Mouse (Mus musculus): ENCODE data around the gene Ankrd13a. TPM values are rescaled to one million over a fixed set of nuclear protein-coding genes. Genes with fewer than 3 reads are reported as not detected.

Gene Ankrd13a
- total and polyA plus RNA-seq, 3 experiments, result 73.8 to 123 (median 89.4) TPM

DNA sequence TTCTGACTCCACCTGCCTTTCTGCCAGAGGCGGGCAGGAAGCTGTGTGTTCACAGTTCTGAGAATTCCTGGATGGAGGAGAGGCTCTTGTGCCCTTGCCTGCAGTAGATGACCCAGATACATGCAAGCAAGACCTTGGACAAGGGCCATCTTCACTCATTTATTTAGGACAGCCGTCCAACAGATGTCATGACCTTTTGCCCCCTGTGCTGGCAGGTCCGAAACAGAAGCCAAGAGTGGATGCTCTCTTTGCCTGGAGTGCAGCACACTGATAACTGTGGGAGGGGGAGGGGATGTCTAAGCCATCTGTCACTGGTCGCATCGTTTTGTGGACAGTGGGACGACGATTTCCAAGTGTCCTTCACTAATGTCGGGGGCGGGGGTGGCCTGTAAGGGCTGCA lies 20.8 kb downstream of the Ankrd13a start:
- Histone ChIP-seq H3K4me3 (replicated peaks in 1 of 3; ENCODE audit: low read depth in 2 of 3, low read length in 2 of 3, poor library complexity in 1 of 3) (no peak overlapping the region), H3K36me3 (replicated peaks in 1 of 2; ENCODE audit: control insufficient read depth in 1 of 2, insufficient read depth in 1 of 2, low read length in 1 of 2) (peaks cover 66 to 95% of the 10 kb centered on the region in 2 experiments), H3K4me2 (ENCODE audit: insufficient read depth, low read depth, poor library complexity, severe bottlenecking) (no peak overlapping the region), H3K9ac (ENCODE audit: insufficient read depth, low read depth) (no peak overlapping the region), H3K27me3 (replicated peaks) (no peaks in the 10 kb centered on the region), H3K27ac (ENCODE audit: insufficient read depth, low read depth) (peak overlapping the region; percentile 11; the same call in 1 of the 2 replicates), H3K9me3 (replicated peaks; ENCODE audit: low read length) (no peaks in the 10 kb centered on the region), H3K4me1 (ENCODE audit: control insufficient read depth in 1 of 2, insufficient read depth in 2 of 2) (peaks cover 5 to 13% of the 10 kb centered on the region in 2 experiments; a peak in 3 of 4 replicates), H3K79me2 (replicated peaks; ENCODE audit: control insufficient read depth, extremely low read depth, insufficient read depth, poor library complexity, severe bottlenecking) (no peaks in the 10 kb centered on the region)
- DNase-seq (ENCODE audit: extremely low read depth), result no peak
- in situ Hi-C loops (cut with MboI; ENCODE audit: low pct_ligation_motif_present, low pct_unique_long_range_greater_than_20kb, low sequenced_read_pairs), result no loop called here
- TF ChIP-seq NRF1 (IDR thresholded peaks at IDR 0.05; ENCODE audit: low read depth, low read length) (no peak), BHLHE40 (IDR thresholded peaks at IDR 0.05; ENCODE audit: low read depth, low read length) (no peak), CHD2 (IDR thresholded peaks at IDR 0.05; ENCODE audit: low read length) (no peak), GABPA (IDR thresholded peaks at IDR 0.05; ENCODE audit: insufficient replicate concordance, low read depth, low read length) (no peak), ETS1 (conservative IDR thresholded peaks at IDR 0.05; ENCODE audit: low read depth, low read length) (no peak), POLR2AphosphoS2 (IDR thresholded peaks at IDR 0.05; ENCODE audit: low read depth, low read length) (no peak), ZMIZ1 (IDR thresholded peaks at IDR 0.05; ENCODE audit: low read depth, low read length) (no peak), RAD21 (IDR thresholded peaks at IDR 0.05; ENCODE audit: low read depth, low read length) (no peak), SMC3 (IDR thresholded peaks at IDR 0.05; ENCODE audit: low read depth, low read length) (no peak), POLR2A (IDR thresholded peaks at IDR 0.05; ENCODE audit: low read depth, low read length) (no peak), MAX (IDR thresholded peaks at IDR 0.05; ENCODE audit: low read length) (no peak), TBP (conservative IDR thresholded peaks at IDR 0.05; ENCODE audit: low read depth, low read length) (no peak), SIN3A (IDR thresholded peaks at IDR 0.05; ENCODE audit: low read length) (no peak)
- dilution Hi-C loops (cut with MboI; ENCODE audit: extremely low pct_ligation_motif_present, extremely low pct_unique_long_range_greater_than_20kb, low sequenced_read_pairs), result no loop called here

DNA sequence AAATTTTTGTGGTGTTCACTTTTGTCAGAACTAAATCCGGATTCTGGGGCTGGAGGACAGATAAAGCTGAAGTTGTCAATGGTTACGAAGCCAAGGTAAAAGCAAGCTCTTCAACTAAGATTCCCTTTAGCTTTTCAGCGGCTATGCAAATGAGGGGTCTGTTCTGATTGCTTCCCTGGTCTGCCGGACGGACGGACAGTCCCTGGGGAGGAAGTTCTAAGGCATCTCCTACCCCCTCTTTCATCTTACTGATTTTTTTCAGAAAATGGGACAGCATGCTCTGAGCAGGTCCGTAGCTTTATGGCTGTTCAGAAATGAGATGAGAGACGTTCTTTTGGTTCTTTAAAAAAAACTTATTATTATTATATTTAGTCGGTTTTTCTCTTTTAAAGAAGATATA lies 21.2 kb downstream of the Ankrd13a start:
- Histone ChIP-seq H3K27ac (ENCODE audit: insufficient read depth, low read depth) (no peak overlapping the region), H3K4me2 (ENCODE audit: insufficient read depth, low read depth, poor library complexity, severe bottlenecking) (no peak overlapping the region), H3K9me3 (replicated peaks; ENCODE audit: low read length) (no peaks in the 10 kb centered on the region), H3K9ac (ENCODE audit: insufficient read depth, low read depth) (no peak overlapping the region), H3K4me1 (ENCODE audit: control insufficient read depth in 1 of 2, insufficient read depth in 2 of 2) (peaks cover 5 to 13% of the 10 kb centered on the region in 2 experiments; a peak in 3 of 4 replicates), H3K79me2 (replicated peaks; ENCODE audit: control insufficient read depth, extremely low read depth, insufficient read depth, poor library complexity, severe bottlenecking) (no peaks in the 10 kb centered on the region), H3K27me3 (replicated peaks) (no peaks in the 10 kb centered on the region), H3K36me3 (replicated peaks in 1 of 2; ENCODE audit: control insufficient read depth in 1 of 2, insufficient read depth in 1 of 2, low read length in 1 of 2) (peaks cover 70 to 95% of the 10 kb centered on the region in 2 experiments), H3K4me3 (replicated peaks in 1 of 3; ENCODE audit: low read depth in 2 of 3, low read length in 2 of 3, poor library complexity in 1 of 3) (no peak overlapping the region)
- in situ Hi-C loops (cut with MboI; ENCODE audit: low pct_ligation_motif_present, low pct_unique_long_range_greater_than_20kb, low sequenced_read_pairs) (no loop called here), dilution Hi-C loops (cut with MboI; ENCODE audit: extremely low pct_ligation_motif_present, extremely low pct_unique_long_range_greater_than_20kb, low sequenced_read_pairs) (no loop called here)
- TF ChIP-seq NELFE (IDR thresholded peaks at IDR 0.05; ENCODE audit: low read depth, low read length) (no peak), ZNF384 (IDR thresholded peaks at IDR 0.05; ENCODE audit: low read depth, low read length) (peak; percentile 61)
- no peak for DNase-seq (ENCODE audit: extremely low read depth)

Measured in CH12.LX (cell line).